Mouse (Mus musculus) kidney, embryonic 14.5 days (tissue): ENCODE results near the gene Chdh. TPM values are rescaled to one million over a fixed set of nuclear protein-coding genes. Genes with fewer than 3 reads are reported as not detected.

Experiments used
- ATAC-seq: fragments of 200-750 bp; cut with Nextera tagmentation; 2 replicates; pipeline ENCODE4 v1.8.0; 2017; ENCODE audit warnings: moderate number of reproducible peaks, mild to moderate bottlenecking, moderate TSS enrichment, moderate library complexity; ENCODE audit not compliant: low FRiP score, low TSS enrichment
- H3K27ac ChIP-seq: fragments of 300-500 bp; sonication (generic); 2 replicates; pipeline ENCODE4 v1.5.1; 2014; ENCODE audit warnings: low read depth, mild to moderate bottlenecking, low read length, moderate library complexity, mixed read lengths
- H3K27me3 ChIP-seq: fragments of 300-500 bp; sonication (generic); 2 replicates; pipeline ENCODE4 v1.6.1; 2014; ENCODE audit warnings: mild to moderate bottlenecking, low read length; ENCODE audit not compliant: control insufficient read depth, insufficient read depth
- H3K36me3 ChIP-seq: fragments of 300-500 bp; sonication (generic); 2 replicates; pipeline ENCODE4 v1.6.1; 2014; ENCODE audit warnings: low read length, mixed read lengths; ENCODE audit not compliant: control insufficient read depth, insufficient read depth
- H3K4me1 ChIP-seq: fragments of 300-500 bp; sonication (generic); 2 replicates; pipeline ENCODE4 v1.6.1; 2014; ENCODE audit warnings: low read length, mixed read lengths; ENCODE audit not compliant: control insufficient read depth, insufficient read depth
- H3K4me2 ChIP-seq: fragments of 300-500 bp; sonication (generic); replicated peaks from 2 replicates; pipeline ENCODE4 v1.6.1; 2014; ENCODE audit warnings: low read depth, mild to moderate bottlenecking, low read length
- H3K4me3 ChIP-seq: fragments of 300-500 bp; sonication (generic); 2 replicates; pipeline ENCODE4 v1.5.1; 2014; ENCODE audit warnings: mild to moderate bottlenecking, low read length
- H3K9ac ChIP-seq: fragments of 300-500 bp; sonication (generic); 2 replicates; pipeline ENCODE4 v1.6.1; 2014; ENCODE audit warnings: low read depth, mild to moderate bottlenecking, low read length, moderate library complexity
- H3K9me3 ChIP-seq: fragments of 300-500 bp; sonication (generic); 2 replicates; pipeline ENCODE4 v1.6.1; 2016; ENCODE audit warnings: low read length; ENCODE audit not compliant: control insufficient read depth
- WGBS: fragments of 180-500 bp; shearing (Covaris S2); extraction: QIAGEN DNeasy Blood & Tissue Kit; methylation state at CpG from one replicate; pipeline ENCODE4 v1.1.7; 2014; 5-methylcytosine and 5-hydroxymethylcytosine counted together
- polyA plus RNA-seq: library from polyadenylated mRNA; unstranded; fragments of >200 nt; fragmentation: Nextera tagmentation; extraction: Ambion mirVana; gene quantifications from 2 replicates; pipeline ENCODE4 v1.2.1, GENCODE M21; 2014

The Chdh gene
- polyA plus RNA-seq, 1 experiment from 2014 or later = 0.89 TPM

DNA sequence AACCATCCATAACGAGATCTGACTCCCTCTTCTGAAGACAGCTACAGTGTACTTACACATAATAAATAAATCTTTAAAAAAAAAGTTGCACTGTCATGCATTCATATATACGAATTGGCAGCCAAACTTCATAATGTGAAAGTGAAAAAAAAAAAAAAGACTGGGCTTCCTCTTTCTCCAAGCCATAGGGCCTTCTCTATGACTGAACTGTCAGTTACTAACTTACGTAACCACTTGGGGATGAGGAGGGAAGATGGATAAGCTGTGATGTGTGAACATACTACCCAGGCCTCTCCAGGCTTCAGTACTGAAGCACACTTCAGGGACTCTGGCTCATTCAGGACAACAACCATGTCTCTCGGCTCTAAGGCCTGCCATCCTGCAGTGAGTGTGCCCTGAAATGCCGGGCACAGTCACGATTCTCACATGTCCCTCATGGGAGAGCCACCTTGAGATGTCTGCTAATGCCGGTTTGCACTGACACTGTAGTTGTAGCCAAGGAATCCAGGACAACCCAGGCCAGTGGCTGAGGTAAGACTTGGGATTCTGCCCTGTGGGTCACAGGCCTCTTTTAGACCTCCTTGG lies 34.6 kb downstream of the Chdh start:
- H3K36me3 ChIP-seq = no peaks in the 10 kb centered on the region
- no peak overlapping the region for H3K9ac ChIP-seq
- ATAC-seq = no peak
- H3K27me3 ChIP-seq = no peaks in the 10 kb centered on the region
- no peaks in the 10 kb centered on the region for H3K9me3 ChIP-seq
- no peak overlapping the region for H3K27ac ChIP-seq
- no peak overlapping the region for H3K4me3 ChIP-seq
- 0 out of 2 replicates have a peak, but pooled peaks cover 7% of the 10 kb centered on the region for H3K4me1 ChIP-seq
- 90% methylated on average over 7 of the region's 7 CpGs for WGBS
- no peak overlapping the region for H3K4me2 ChIP-seq

DNA sequence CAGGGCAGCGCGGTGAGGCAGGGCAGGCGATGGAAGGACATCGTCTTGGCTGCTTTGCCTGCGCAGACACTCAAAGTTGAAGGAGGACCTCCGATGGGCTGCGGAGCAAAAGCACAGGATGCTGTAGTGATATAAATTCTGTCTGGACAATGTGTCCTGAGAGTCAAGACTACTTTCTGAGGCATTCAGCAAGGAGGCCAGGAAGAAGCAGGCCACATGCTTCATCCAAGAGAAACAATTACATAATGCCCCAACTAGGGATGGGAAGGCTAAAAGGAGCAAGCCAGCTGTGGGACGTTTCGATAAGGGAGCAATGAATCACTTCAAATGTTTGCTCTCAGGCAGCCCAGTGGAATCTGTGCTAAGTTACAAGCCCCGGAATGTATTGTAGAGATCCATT lies 36.4 kb downstream of the Chdh start:
- H3K4me3 ChIP-seq = no peak overlapping the region
- no peaks in the 10 kb centered on the region for H3K36me3 ChIP-seq
- no peak overlapping the region for H3K9ac ChIP-seq
- no peak overlapping the region for H3K4me2 ChIP-seq
- 71% methylated on average over 10 of the region's 10 CpGs for WGBS
- H3K27ac ChIP-seq = no peak overlapping the region
- no peaks in the 10 kb centered on the region for H3K9me3 ChIP-seq
- ATAC-seq = no peak
- 0 out of 2 replicates have a peak, but pooled peaks cover 7% of the 10 kb centered on the region for H3K4me1 ChIP-seq
- H3K27me3 ChIP-seq = no peaks in the 10 kb centered on the region

DNA sequence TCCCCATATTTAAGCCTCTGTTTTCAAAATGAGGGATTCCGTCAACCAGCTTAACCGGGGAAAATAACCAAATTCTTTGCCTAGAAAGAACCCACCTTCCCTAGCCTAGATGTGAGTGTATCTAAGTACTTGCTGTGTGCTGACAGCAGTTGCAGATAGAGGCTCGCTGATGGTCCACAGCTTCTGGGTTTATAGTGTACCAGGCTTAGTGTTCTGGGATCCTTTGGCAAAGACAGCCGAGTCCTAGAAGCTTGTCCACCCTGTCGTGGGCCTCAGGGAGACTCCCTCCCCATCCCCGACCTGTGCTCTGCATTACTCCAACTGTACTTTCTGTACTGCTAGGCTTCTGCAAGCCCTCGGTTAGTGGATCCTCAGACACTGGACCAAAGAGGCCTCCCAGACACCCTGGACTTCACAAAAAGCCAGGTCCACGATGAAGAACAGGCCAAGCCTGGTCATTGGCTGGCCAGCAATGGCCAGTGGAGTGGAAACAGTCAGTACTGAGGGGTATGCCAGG lies 36.9 kb downstream of the Chdh start:
- Histone ChIP-seq H3K4me1 (0 out of 2 replicates have a peak, but pooled peaks cover 7% of the 10 kb centered on the region), H3K27ac (no peak overlapping the region), H3K27me3 (no peaks in the 10 kb centered on the region), H3K9me3 (no peaks in the 10 kb centered on the region), H3K4me3 (no peak overlapping the region), H3K9ac (no peak overlapping the region), H3K36me3 (no peaks in the 10 kb centered on the region), H3K4me2 (no peak overlapping the region)
- 79% methylated on average over 8 of the region's 8 CpGs for WGBS
- no peak for ATAC-seq

DNA sequence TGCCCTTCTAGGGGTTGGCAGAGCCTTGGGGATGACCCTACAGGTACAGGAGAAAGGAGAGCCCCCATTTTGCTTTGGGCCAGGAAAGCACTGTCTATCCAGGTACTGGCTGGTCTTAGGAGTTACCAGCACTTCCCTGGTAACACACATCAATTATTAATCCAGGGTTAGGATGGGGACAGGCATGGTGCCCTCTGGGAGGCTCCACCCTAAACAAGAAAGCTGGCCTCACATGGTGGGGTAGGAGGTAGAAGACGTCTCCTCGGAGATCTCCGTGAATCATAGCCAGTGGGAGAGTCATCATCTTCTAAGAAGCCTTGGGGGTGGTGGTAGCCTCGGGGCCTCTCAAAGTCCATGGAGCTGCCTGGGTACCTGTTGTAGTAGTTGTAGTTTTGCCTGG lies 38.2 kb downstream of the Chdh start:
- no peak for ATAC-seq
- H3K36me3 ChIP-seq = no peaks in the 10 kb centered on the region
- 0 out of 2 replicates have a peak, but pooled peaks cover 7% of the 10 kb centered on the region for H3K4me1 ChIP-seq
- 88% methylated on average over 4 of the region's 4 CpGs for WGBS
- H3K9ac ChIP-seq = no peak overlapping the region
- H3K4me3 ChIP-seq = no peak overlapping the region
- no peak overlapping the region for H3K4me2 ChIP-seq
- H3K9me3 ChIP-seq = no peaks in the 10 kb centered on the region
- H3K27ac ChIP-seq = no peak overlapping the region
- H3K27me3 ChIP-seq = no peaks in the 10 kb centered on the region

DNA sequence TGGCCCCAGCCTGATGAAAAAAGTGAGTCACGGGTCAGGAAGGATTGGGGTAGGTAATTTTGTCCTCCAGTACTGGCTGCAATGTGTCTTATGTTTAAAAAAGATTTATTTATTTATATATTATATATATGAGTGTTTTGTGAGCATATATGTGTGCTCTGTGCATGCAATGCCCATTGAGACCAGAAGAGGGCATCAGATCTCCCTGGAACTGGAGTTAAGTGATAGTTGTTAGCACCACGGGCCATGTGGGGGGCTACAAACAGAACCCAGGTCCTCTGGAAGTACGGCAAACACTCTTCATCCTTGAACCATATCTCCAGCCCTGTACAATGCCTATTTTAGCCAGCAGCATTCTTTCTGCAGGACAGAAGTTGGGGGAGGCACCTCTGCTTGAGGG lies 39.2 kb downstream of the Chdh start:
- Histone ChIP-seq H3K27ac (no peak overlapping the region), H3K4me3 (no peak overlapping the region), H3K9ac (no peak overlapping the region), H3K4me1 (0 out of 2 replicates have a peak, but pooled peaks cover 7% of the 10 kb centered on the region), H3K9me3 (no peaks in the 10 kb centered on the region), H3K4me2 (no peak overlapping the region), H3K36me3 (no peaks in the 10 kb centered on the region), H3K27me3 (no peaks in the 10 kb centered on the region)
- 89% methylated on average over 3 of the region's 3 CpGs for WGBS
- no peak for ATAC-seq

DNA sequence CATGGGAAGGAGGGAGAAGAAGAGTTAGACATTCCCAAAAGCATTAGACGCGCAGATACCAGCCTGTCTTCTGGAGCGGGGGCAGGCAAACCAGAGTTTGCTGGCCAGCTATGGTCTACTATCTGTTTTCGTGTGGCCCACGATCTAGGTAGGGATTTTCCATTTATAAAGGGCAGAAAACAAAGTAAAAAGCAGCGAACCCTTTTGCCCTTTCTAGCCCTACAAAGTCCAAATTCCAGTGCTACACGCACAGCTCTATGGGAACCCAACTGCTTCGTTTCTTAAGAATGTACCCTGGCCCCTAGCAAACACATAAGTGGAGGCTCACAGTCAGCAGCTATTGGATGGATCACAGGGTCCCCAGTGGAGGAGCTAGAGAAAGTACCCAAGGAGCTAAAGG lies 41.5 kb downstream of the Chdh start:
- H3K27ac ChIP-seq = no peak overlapping the region
- ATAC-seq = no peak
- H3K4me1 ChIP-seq = 0 out of 2 replicates have a peak, but pooled peaks cover 4% of the 10 kb centered on the region
- WGBS = 91% methylated on average over 8 of the region's 8 CpGs
- H3K36me3 ChIP-seq = no peaks in the 10 kb centered on the region
- H3K9me3 ChIP-seq = no peaks in the 10 kb centered on the region
- no peaks in the 10 kb centered on the region for H3K27me3 ChIP-seq
- H3K9ac ChIP-seq = no peak overlapping the region
- no peak overlapping the region for H3K4me2 ChIP-seq
- H3K4me3 ChIP-seq = no peak overlapping the region

DNA sequence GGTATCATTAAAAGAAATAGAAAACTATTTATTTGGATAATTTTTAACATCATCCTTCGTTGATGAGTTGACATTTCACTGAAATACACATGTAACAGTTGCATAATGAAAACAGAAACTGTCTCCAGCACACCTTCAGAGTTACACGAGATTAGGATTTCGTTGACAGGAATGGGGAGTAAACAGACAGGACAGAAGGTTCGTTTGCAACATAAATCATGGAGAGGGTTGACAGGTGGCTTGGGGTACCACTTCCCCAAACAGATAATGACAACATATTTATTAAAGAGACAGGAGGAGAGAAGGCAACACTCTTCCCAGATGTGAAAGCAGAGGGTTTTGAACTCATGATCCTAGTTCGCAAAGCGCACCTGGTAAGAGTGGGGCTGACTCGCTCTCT lies 46.1 kb downstream of the Chdh start:
- Histone ChIP-seq H3K9ac (no peak overlapping the region), H3K4me3 (no peak overlapping the region), H3K27me3 (no peaks in the 10 kb centered on the region), H3K4me1 (no peaks in the 10 kb centered on the region), H3K36me3 (no peaks in the 10 kb centered on the region), H3K27ac (no peak overlapping the region), H3K4me2 (no peak overlapping the region), H3K9me3 (no peaks in the 10 kb centered on the region)
- 70% methylated on average over 7 of the region's 7 CpGs for WGBS
- no peak for ATAC-seq

DNA sequence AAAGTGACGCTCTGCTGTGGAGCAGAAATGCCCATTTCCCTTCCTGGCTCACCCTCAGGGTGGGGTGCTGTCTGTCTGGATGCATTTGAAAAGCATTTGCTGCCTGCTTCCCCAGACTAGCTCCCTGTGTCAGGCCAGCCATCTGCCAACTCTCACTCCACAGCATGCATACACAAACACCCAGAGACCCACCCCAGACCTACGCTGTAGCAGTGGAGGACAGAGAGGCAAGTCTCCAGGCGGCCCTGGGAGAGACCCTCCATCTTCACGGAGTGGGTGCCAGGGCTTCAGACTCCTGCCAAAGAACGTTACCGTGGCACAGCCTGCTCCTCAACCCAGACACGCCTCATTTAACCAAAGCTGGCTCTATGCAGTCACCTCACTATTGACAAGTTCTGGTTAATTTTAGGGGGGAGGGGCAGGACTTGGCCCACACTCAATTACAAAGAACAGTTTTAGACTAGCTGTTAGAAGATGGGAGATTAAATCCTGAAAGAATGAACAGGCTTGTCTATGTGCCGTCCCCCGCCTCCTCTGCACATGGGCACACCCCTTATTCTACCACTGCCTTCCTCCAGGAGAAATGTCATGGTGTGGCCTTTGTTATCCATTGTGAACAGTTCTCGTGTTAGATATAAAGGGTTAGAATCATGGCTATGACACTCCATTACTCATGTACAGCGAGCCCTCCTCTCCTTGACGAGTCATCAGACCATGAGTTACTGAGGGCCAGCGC lies 47.4 kb downstream of the Chdh start:
- Histone ChIP-seq H3K4me3 (no peak overlapping the region), H3K4me1 (no peaks in the 10 kb centered on the region), H3K36me3 (no peaks in the 10 kb centered on the region), H3K4me2 (no peak overlapping the region), H3K27me3 (no peaks in the 10 kb centered on the region), H3K9me3 (no peaks in the 10 kb centered on the region), H3K9ac (no peak overlapping the region), H3K27ac (no peak overlapping the region)
- 60% methylated on average over 13 of the region's 13 CpGs for WGBS
- ATAC-seq = no peak

DNA sequence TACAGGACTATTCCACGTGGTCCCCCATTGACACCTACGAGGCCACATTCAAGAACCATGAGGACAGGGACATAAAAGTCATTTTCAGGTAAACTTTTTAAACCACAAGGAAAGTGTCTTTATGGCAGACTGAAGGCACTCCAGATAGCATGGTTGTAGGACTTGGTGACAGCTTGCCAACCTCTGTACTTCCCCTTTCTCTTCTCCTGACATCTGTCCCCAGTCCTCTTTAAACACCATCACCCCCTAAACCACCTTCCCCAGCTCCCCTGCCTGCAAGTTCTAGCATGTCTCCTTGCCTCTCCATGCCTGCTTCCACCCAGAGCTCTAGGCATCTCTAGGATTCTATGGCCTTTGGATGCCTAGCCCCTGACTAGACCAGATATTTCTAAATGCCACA lies 56.0 kb downstream of the Chdh start:
- H3K36me3 ChIP-seq = no peaks in the 10 kb centered on the region
- H3K27me3 ChIP-seq = no peaks in the 10 kb centered on the region
- no peak overlapping the region for H3K4me3 ChIP-seq
- no peaks in the 10 kb centered on the region for H3K9me3 ChIP-seq
- WGBS = 86% methylated on average over 2 of the region's 2 CpGs
- H3K9ac ChIP-seq = no peak overlapping the region
- no peak for ATAC-seq
- H3K27ac ChIP-seq = no peak overlapping the region
- H3K4me1 ChIP-seq = no peaks in the 10 kb centered on the region
- H3K4me2 ChIP-seq = no peak overlapping the region
